Mouse (Mus musculus): ENCODE data around the gene Lamtor5. TPM values are rescaled to one million over a fixed set of nuclear protein-coding genes. Genes with fewer than 3 reads are reported as not detected.

Lamtor5 gene
- polyA plus RNA-seq, 1 experiment from 2014 or later: 176 TPM

DNA sequence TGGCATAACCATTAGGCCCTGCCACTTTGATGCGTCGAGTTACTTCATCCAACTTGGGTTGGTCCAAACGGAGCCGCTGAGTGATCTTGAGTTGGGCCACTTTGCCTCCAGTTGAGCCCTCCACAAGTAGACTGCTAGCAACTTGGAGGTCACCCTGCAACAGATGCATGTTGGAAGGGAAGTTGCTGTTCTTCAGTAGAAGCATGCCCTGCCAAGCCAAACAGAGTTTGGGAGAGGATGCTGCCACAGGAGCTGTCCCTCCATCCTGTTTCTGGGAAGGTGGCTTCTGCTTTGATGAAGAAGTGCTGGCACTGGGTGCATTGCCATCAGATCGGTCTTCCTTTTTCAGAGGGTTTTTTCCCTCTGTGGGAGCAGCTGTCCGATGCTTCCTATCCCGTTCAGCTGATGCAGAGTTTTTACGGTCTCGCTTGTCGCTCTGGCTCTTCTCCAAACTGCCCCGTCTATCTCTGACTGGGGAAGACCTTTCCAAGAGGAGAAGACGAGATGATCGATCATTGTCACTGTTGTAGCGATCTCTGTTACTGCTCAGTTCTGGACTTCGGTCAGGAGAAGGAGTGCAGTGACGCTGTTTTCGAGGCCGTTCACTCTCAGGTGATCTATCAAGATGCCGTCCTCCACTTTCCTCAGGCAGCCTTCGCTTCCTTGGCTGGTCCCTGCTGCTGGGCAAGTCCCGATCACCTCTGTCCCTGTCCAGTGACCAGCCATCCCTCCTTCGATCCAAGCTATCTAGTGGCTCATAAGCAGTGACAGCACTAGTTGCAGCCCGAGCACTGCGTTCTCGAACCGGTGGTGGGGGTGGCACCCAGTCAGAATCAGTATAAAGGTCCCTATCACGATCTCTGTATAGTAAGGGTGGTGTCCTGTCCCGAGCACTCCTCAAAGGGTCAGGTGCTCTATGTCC lies 52.1 kb downstream of the Lamtor5 start:
- H3K27ac ChIP-seq (replicated peaks): no peak overlapping the region
- H3K4me2 ChIP-seq: peak overlapping the region; percentile 89
- no peaks in the 10 kb centered on the region for H3K9me3 ChIP-seq
- 0 out of 2 replicates have a peak, but pooled peaks cover 4% of the 10 kb centered on the region for H3K36me3 ChIP-seq
- peaks cover 46% of the 10 kb centered on the region for H3K4me1 ChIP-seq (replicated peaks)
- no peak for ATAC-seq (ENCODE audit: low FRiP score, low read depth)
- H3K9ac ChIP-seq: no peak overlapping the region
- no peaks in the 10 kb centered on the region for H3K27me3 ChIP-seq
- WGBS: 66% methylated on average over 28 of the region's 28 CpGs
- peak overlapping the region; percentile 86 for H3K4me3 ChIP-seq

- Histone ChIP-seq H3K9ac (peak overlapping the region; percentile 67), H3K4me1 (replicated peaks) (peaks cover 42% of the 10 kb centered on the region), H3K36me3 (0 out of 2 replicates have a peak, but pooled peaks cover 4% of the 10 kb centered on the region), H3K4me2 (peak overlapping the region; percentile 89), H3K27ac (replicated peaks) (peak overlapping the region; percentile 89), H3K4me3 (peak overlapping the region; percentile 86), H3K9me3 (no peaks in the 10 kb centered on the region), H3K27me3 (no peaks in the 10 kb centered on the region)
- WGBS: 21% methylated on average over 17 of the region's 17 CpGs
- no peak for ATAC-seq (ENCODE audit: low FRiP score, low read depth)
Observed at GRCm38 (mm10) chr3:107331746-107332126, 53.1 kb downstream of the Lamtor5 start.

- Histone ChIP-seq H3K9ac (peak overlapping the region; percentile 67), H3K4me2 (peak overlapping the region; percentile 89), H3K36me3 (0 out of 2 replicates have a peak, but pooled peaks cover 4% of the 10 kb centered on the region), H3K27me3 (no peaks in the 10 kb centered on the region), H3K4me3 (peak overlapping the region; percentile 86), H3K27ac (replicated peaks) (peak overlapping the region; percentile 89), H3K9me3 (no peaks in the 10 kb centered on the region), H3K4me1 (replicated peaks) (peaks cover 42% of the 10 kb centered on the region)
- WGBS: under 1% methylated on average over 75 of the region's 75 CpGs
- no peak for ATAC-seq (ENCODE audit: low FRiP score, low read depth)
Observed at GRCm38 (mm10) chr3:107332127-107332959, 53.7 kb downstream of the Lamtor5 start.

- ATAC-seq (ENCODE audit: low FRiP score, low read depth): peak; percentile 98
- Histone ChIP-seq H3K4me2 (peak overlapping the region; percentile 89), H3K27ac (replicated peaks) (peak overlapping the region; percentile 94), H3K36me3 (0 out of 2 replicates have a peak, but pooled peaks cover 4% of the 10 kb centered on the region), H3K9me3 (no peaks in the 10 kb centered on the region), H3K27me3 (no peaks in the 10 kb centered on the region), H3K4me3 (peak overlapping the region; percentile 86), H3K4me1 (replicated peaks) (peaks cover 39% of the 10 kb centered on the region), H3K9ac (peak overlapping the region; percentile 88)
- WGBS: under 1% methylated on average over 37 of the region's 37 CpGs
Observed at GRCm38 (mm10) chr3:107332960-107333380, 54.3 kb downstream of the Lamtor5 start.

Other genes starting within 250 kb of the Lamtor5 start
- gene Kcna3, start 242.7 kb upstream of the Lamtor5 start, polyA plus RNA-seq (2015; fragmentation: Nextera tagmentation; extraction: Ambion mirVana): 11.6 and 12.0 TPM in 2 replicates
- gene Kcna2, start 177.7 kb upstream of the Lamtor5 start, polyA plus RNA-seq (2015; fragmentation: Nextera tagmentation; extraction: Ambion mirVana): 1.7 and 2.1 TPM in 2 replicates
- not detected in 2 replicates for gene Kcna10, start 95.8 kb upstream of the Lamtor5 start, polyA plus RNA-seq (2015; fragmentation: Nextera tagmentation; extraction: Ambion mirVana)
- gene Cym, start 57.1 kb upstream of the Lamtor5 start, polyA plus RNA-seq (2015; fragmentation: Nextera tagmentation; extraction: Ambion mirVana): 4.5 TPM in 1 of 2 replicates, not detected in the other
- gene A630076J17Rik, start 48.2 kb upstream of the Lamtor5 start, polyA plus RNA-seq (2015; fragmentation: Nextera tagmentation; extraction: Ambion mirVana): 0.12 and 0.40 TPM in 2 replicates
- not detected in 2 replicates for gene Prok1, start 39.2 kb upstream of the Lamtor5 start, polyA plus RNA-seq (2015; fragmentation: Nextera tagmentation; extraction: Ambion mirVana)
- gene Slc16a4, start 12.4 kb downstream of the Lamtor5 start, polyA plus RNA-seq (2015; fragmentation: Nextera tagmentation; extraction: Ambion mirVana): 2.5 and 2.6 TPM in 2 replicates
- gene Rbm15, start 54.8 kb downstream of the Lamtor5 start, polyA plus RNA-seq (2015; fragmentation: Nextera tagmentation; extraction: Ambion mirVana): 6.9 and 7.5 TPM in 2 replicates
- gene Kcnc4, start 180.7 kb downstream of the Lamtor5 start, polyA plus RNA-seq (2015; fragmentation: Nextera tagmentation; extraction: Ambion mirVana): 10.1 and 10.4 TPM in 2 replicates
- gene Slc6a17, start 239.2 kb downstream of the Lamtor5 start, polyA plus RNA-seq (2015; fragmentation: Nextera tagmentation; extraction: Ambion mirVana): 16.4 and 19.7 TPM in 2 replicates

Data from hindbrain, embryonic 15.5 days (tissue).